Mouse (Mus musculus) stomach, embryonic 14.5 days (tissue): ENCODE measurements around the gene Sptb. TPM values are rescaled to one million over a fixed set of nuclear protein-coding genes. Genes with fewer than 3 reads are reported as not detected.

ENCODE experiments used
- ATAC-seq: fragments of 200-750 bp; cut with Nextera tagmentation; 2 replicates; pipeline ENCODE4 v1.8.0; 2017; ENCODE audit warnings: low read depth, moderate TSS enrichment; ENCODE audit not compliant: insufficient number of reproducible peaks, insufficient read depth, low FRiP score
- H3K27ac ChIP-seq: fragments of 300-500 bp; sonication (generic); 2 replicates; pipeline ENCODE4 v1.5.1; 2014; ENCODE audit warnings: mild to moderate bottlenecking, low read length, moderate library complexity, mixed read lengths
- H3K27me3 ChIP-seq: fragments of 300-500 bp; sonication (generic); 2 replicates; pipeline ENCODE4 v1.6.1; 2014; ENCODE audit warnings: low read length, control low read depth, mixed read lengths; ENCODE audit not compliant: control insufficient read depth, insufficient read depth
- H3K36me3 ChIP-seq: fragments of 300-500 bp; sonication (generic); 2 replicates; pipeline ENCODE4 v1.6.1; 2014; ENCODE audit warnings: mild to moderate bottlenecking, control low read depth, low read length, moderate library complexity, mixed read lengths; ENCODE audit not compliant: control insufficient read depth, insufficient read depth
- H3K4me1 ChIP-seq: fragments of 300-500 bp; sonication (generic); 2 replicates; pipeline ENCODE4 v1.6.1; 2014; ENCODE audit warnings: low read length, control low read depth, mixed read lengths; ENCODE audit not compliant: control insufficient read depth, insufficient read depth
- H3K4me2 ChIP-seq: fragments of 300-500 bp; sonication (generic); replicated peaks from 2 replicates; pipeline ENCODE4 v1.6.1; 2014; ENCODE audit warnings: low read depth, low read length, control low read depth
- H3K4me3 ChIP-seq: fragments of 300-500 bp; sonication (generic); 2 replicates; pipeline ENCODE4 v1.5.1; 2014; ENCODE audit warnings: low read depth, low read length, control low read depth
- H3K9ac ChIP-seq: fragments of 300-500 bp; sonication (generic); replicated peaks from 2 replicates; pipeline ENCODE4 v1.6.1; 2014; ENCODE audit warnings: low read depth, mild to moderate bottlenecking, control low read depth, low read length, moderate library complexity, mixed read lengths
- H3K9me3 ChIP-seq: fragments of 300-500 bp; sonication (generic); 2 replicates; pipeline ENCODE4 v1.6.1; 2016; ENCODE audit warnings: low read depth, low read length, control low read depth; ENCODE audit not compliant: control insufficient read depth
- WGBS: fragments of 180-500 bp; shearing (Covaris S2); extraction: QIAGEN DNeasy Blood & Tissue Kit; methylation state at CpG from one replicate; pipeline ENCODE4 v1.1.7; 2014; 5-methylcytosine and 5-hydroxymethylcytosine counted together
- polyA plus RNA-seq: library from polyadenylated mRNA; unstranded; fragments of >200 nt; fragmentation: Nextera tagmentation; extraction: Ambion mirVana; gene quantifications from 2 replicates; pipeline ENCODE4 v1.2.1, GENCODE M21; 2014

Sptb gene
- polyA plus RNA-seq, 1 experiment from 2014 or later = 1.6 TPM

- Histone ChIP-seq H3K4me2 (no peak overlapping the region), H3K36me3 (no peaks in the 10 kb centered on the region), H3K9me3 (no peaks in the 10 kb centered on the region), H3K4me1 (no peaks in the 10 kb centered on the region), H3K27ac (peak overlapping the region; percentile 58; the same call in 1 of the 2 replicates), H3K9ac (no peak overlapping the region), H3K27me3 (no peaks in the 10 kb centered on the region), H3K4me3 (no peak overlapping the region)
- 48% methylated on average over 15 of the region's 15 CpGs for WGBS
- ATAC-seq = peak; percentile 49; the same call in 1 of the 2 replicates
Measured at GRCm38 (mm10) chr12:76634899-76635693, 75.3 kb downstream of the Sptb start.

DNA sequence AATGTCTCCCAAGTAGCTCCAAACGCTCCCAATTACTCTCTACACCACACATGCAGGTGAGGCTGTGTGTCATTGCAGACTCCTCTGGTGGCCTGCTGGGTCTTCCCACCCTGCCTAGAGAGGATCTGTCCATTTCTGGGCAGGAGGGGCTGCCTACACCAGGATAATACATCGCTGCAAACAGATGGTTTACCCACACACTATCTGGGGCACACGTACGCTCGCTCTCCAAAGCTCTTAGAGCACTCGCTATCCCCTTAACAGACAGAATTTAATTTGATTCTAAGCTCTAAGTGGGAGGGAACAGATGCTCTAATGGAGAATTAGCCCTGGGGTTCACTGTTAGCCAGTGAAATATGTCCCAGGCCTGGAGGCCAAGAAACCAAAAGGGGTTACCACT is 87.0 kb downstream of the Sptb start:
- Histone ChIP-seq H3K9ac (no peak overlapping the region), H3K9me3 (no peaks in the 10 kb centered on the region), H3K36me3 (no peaks in the 10 kb centered on the region), H3K4me1 (no peaks in the 10 kb centered on the region), H3K27me3 (no peaks in the 10 kb centered on the region), H3K27ac (no peak overlapping the region), H3K4me2 (no peak overlapping the region), H3K4me3 (no peak overlapping the region)
- 63% methylated on average over 6 of the region's 6 CpGs for WGBS
- no peak for ATAC-seq

DNA sequence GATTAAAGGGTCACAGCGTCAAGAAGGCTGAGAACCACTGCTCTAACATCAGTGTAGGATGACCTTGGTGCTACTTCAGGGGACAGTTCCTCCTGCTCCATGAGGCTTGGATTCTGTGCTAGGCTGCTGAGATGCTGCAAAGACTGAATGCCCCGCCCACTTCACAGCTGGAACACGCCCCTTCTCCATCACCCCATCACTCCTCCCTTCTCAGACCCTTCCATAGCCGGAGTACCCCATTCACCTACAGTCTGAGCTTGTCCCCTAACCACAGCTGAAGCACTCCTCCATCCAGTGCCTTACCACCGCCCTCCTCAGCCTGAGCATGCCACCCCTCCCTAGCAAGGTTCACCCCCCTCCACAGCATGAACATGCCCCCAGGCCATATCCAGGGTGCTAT is 90.5 kb downstream of the Sptb start:
- Histone ChIP-seq H3K4me2 (no peak overlapping the region), H3K36me3 (no peaks in the 10 kb centered on the region)

GRCm38 (mm10) chr12:76618175-76618574 is 92.2 kb downstream of the Sptb start:
- Histone ChIP-seq H3K36me3 (no peaks in the 10 kb centered on the region), H3K4me1 (no peaks in the 10 kb centered on the region), H3K9ac (no peak overlapping the region), H3K4me2 (no peak overlapping the region), H3K9me3 (no peaks in the 10 kb centered on the region), H3K27me3 (no peaks in the 10 kb centered on the region), H3K27ac (no peak overlapping the region), H3K4me3 (no peak overlapping the region)
- ATAC-seq = no peak
- WGBS = 65% methylated on average over 4 of the region's 4 CpGs

More for the DNA sequence above, 90.5 kb downstream of the Sptb start:
- Histone ChIP-seq H3K4me3 (no peak overlapping the region), H3K9me3 (no peaks in the 10 kb centered on the region), H3K27me3 (no peaks in the 10 kb centered on the region), H3K27ac (no peak overlapping the region), H3K4me1 (no peaks in the 10 kb centered on the region), H3K9ac (no peak overlapping the region)
- 0 out of 2 replicates have a peak, but pooled peaks have one; percentile 33 for ATAC-seq
- WGBS = 52% methylated on average over 5 of the region's 5 CpGs

DNA sequence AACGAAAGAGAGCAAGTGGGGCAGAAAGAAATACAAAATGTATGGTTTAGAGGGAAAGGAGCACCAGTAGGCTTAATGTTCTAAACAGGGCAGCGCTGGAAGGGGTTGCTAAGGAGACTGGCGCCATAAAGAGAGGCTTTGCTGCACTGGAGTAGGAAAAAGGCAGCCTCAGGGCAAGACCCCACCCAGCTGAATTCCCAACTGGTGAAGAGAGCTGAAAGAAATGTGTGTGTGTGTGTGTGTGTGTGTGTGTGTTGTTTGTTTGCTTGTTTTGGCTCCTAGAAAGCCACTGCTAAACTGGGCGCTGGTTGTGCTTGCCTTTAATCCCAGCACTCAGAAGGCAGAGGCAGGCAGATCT is 94.8 kb downstream of the Sptb start:
- no peaks in the 10 kb centered on the region for H3K27me3 ChIP-seq
- H3K27ac ChIP-seq = no peak overlapping the region
- no peak for ATAC-seq
- H3K4me2 ChIP-seq = no peak overlapping the region
- 70% methylated on average over 4 of the region's 4 CpGs for WGBS
- H3K9ac ChIP-seq = no peak overlapping the region
- no peaks in the 10 kb centered on the region for H3K9me3 ChIP-seq
- H3K4me1 ChIP-seq = no peaks in the 10 kb centered on the region
- no peaks in the 10 kb centered on the region for H3K36me3 ChIP-seq
- H3K4me3 ChIP-seq = no peak overlapping the region

DNA sequence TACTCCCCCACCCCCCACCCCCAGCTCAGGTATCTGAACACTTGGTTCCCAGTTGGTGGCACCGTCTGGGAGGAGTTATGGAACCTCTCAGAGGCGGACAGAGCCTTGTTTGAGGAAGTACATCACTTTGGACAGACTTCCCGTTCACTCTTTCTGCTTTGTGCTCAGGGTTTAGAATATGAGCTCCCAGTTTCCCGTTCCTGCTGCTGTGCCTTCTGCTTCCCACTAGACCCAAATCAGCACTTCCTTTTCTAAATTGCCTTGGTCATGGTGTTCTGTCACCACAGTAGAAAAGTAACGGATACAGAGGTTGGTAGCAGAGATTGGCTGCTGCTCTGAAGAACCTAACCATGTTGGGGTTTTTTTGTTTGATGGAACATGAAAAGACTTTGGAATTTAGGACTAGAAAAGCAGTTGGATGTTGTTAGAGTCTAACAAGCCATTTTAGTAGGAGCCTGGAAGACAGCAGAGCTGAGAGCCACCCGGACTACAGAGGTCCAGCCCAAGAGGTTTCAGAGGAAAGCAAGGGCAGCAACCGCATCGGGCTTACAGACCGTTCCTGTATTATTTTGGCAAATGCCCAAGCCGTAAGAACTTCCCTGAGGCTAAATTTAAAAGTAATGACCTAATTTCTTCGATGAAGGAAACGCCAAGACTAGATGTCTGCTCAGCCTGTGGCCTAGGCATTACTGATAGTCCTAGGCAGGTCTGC is 95.3 kb downstream of the Sptb start:
- Histone ChIP-seq H3K9ac (no peak overlapping the region), H3K4me2 (no peak overlapping the region), H3K36me3 (no peaks in the 10 kb centered on the region), H3K27ac (no peak overlapping the region), H3K4me1 (no peaks in the 10 kb centered on the region), H3K4me3 (no peak overlapping the region), H3K27me3 (no peaks in the 10 kb centered on the region), H3K9me3 (no peaks in the 10 kb centered on the region)
- ATAC-seq = no peak
- 59% methylated on average over 12 of the region's 12 CpGs for WGBS

DNA sequence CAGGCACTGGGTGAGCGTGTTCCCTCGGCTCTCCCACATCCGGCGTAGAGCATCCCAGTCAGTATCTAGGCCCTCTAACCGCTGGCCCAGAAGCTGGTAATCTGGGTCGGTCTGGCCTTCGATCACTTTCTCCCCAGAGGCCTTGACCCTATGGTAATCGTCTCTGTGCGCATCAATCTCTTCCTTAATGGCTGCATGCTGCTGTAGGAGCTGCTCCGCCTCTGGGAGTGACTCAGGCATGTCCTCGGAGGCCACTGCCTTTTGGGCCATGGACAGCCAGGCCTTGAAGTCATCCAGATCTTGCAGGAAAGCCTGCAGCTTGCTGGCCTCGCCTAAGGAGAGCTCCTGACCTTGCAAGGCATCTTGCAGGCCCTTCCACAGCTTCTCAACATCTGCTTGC is 97.7 kb downstream of the Sptb start:
- Histone ChIP-seq H3K36me3 (no peaks in the 10 kb centered on the region), H3K4me2 (no peak overlapping the region), H3K9me3 (no peaks in the 10 kb centered on the region), H3K27ac (no peak overlapping the region), H3K4me3 (no peak overlapping the region), H3K9ac (no peak overlapping the region), H3K4me1 (no peaks in the 10 kb centered on the region), H3K27me3 (no peaks in the 10 kb centered on the region)
- no peak for ATAC-seq
- WGBS = 82% methylated on average over 12 of the region's 12 CpGs

GRCm38 (mm10) chr12:76608997-76609565 is 101.3 kb downstream of the Sptb start:
- H3K27ac ChIP-seq = no peak overlapping the region
- no peaks in the 10 kb centered on the region for H3K36me3 ChIP-seq
- no peak overlapping the region for H3K9ac ChIP-seq
- H3K4me2 ChIP-seq = no peak overlapping the region
- H3K4me1 ChIP-seq = no peaks in the 10 kb centered on the region
- H3K9me3 ChIP-seq = no peaks in the 10 kb centered on the region
- no peaks in the 10 kb centered on the region for H3K27me3 ChIP-seq
- no peak for ATAC-seq
- no peak overlapping the region for H3K4me3 ChIP-seq
- WGBS = 67% methylated on average over 15 of the region's 15 CpGs
